Mouse (Mus musculus) neural tube, embryonic 14.5 days (tissue): Measurements from ENCODE around the gene Krtap3-3. TPM values are rescaled to one million over a fixed set of nuclear protein-coding genes. Genes with fewer than 3 reads are reported as not detected.

Experiments
- ATAC-seq: fragments of 200-750 bp; cut with Nextera tagmentation; 2 replicates; pipeline ENCODE4 v1.8.0; 2017; ENCODE audit warnings: low read depth, mild to moderate bottlenecking, moderate TSS enrichment, moderate library complexity
- H3K27ac ChIP-seq: fragments of 300-500 bp; sonication (generic); 2 replicates; pipeline ENCODE4 v1.5.1; 2014; ENCODE audit warnings: low read depth, mild to moderate bottlenecking, control low read depth, low read length, moderate library complexity, mixed read lengths
- H3K27me3 ChIP-seq: fragments of 300-500 bp; sonication (generic); 2 replicates; pipeline ENCODE4 v1.6.1; 2014; ENCODE audit warnings: low read length; ENCODE audit not compliant: control insufficient read depth, insufficient read depth
- H3K36me3 ChIP-seq: fragments of 300-500 bp; sonication (generic); 2 replicates; pipeline ENCODE4 v1.6.1; 2014; ENCODE audit warnings: low read length, mixed read lengths; ENCODE audit not compliant: control insufficient read depth, insufficient read depth
- H3K4me1 ChIP-seq: fragments of 300-500 bp; sonication (generic); 2 replicates; pipeline ENCODE4 v1.6.1; 2014; ENCODE audit warnings: low read length; ENCODE audit not compliant: control insufficient read depth, insufficient read depth
- H3K4me2 ChIP-seq: fragments of 300-500 bp; sonication (generic); 2 replicates; pipeline ENCODE4 v1.6.1; 2014; ENCODE audit warnings: mild to moderate bottlenecking, low read depth, low read length, control low read depth
- H3K4me3 ChIP-seq: fragments of 300-500 bp; sonication (generic); 2 replicates; pipeline ENCODE4 v1.5.1; 2014; ENCODE audit warnings: low read depth, low read length, control low read depth, mixed read lengths
- H3K9ac ChIP-seq: fragments of 300-500 bp; sonication (generic); replicated peaks from 2 replicates; pipeline ENCODE4 v1.6.1; 2014; ENCODE audit warnings: low read depth, mild to moderate bottlenecking, control low read depth, low read length, mixed read lengths
- H3K9me3 ChIP-seq: fragments of 300-500 bp; sonication (generic); 2 replicates; pipeline ENCODE4 v1.6.1; 2016; ENCODE audit warnings: low read length; ENCODE audit not compliant: control insufficient read depth
- WGBS: fragments of 180-500 bp; shearing (Covaris S2); extraction: QIAGEN DNeasy Blood & Tissue Kit; methylation state at CpG from one replicate; pipeline ENCODE4 v1.1.7; 2014; 5-methylcytosine and 5-hydroxymethylcytosine counted together
- polyA plus RNA-seq: library from polyadenylated mRNA; unstranded; fragments of >200 nt; fragmentation: Nextera tagmentation; extraction: Ambion mirVana; gene quantifications from 2 replicates; pipeline ENCODE4 v1.2.1, GENCODE M21; 2014

The Krtap3-3 gene
- polyA plus RNA-seq, 1 experiment from 2014 or later: not detected

DNA sequence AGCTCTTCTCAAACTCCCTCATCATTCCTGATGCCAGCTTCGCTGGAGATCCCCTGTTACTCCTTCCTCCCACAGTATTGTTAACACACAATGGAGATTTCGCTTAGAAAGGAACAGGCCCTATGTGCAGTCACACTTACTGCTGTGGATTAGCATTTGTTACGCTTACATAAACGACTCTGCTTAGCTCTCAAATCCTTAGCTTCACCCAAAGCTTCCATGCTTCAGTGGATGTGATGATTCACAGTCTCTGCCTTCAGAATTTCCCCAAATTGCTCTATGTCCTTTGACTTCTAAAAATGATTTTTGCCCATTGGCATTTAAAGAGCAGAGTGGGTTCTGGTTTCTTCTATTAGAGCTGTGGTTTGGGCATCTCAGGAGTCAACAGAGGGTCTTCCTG lies 22.5 kb upstream of the Krtap3-3 start:
- no peak overlapping the region for H3K9ac ChIP-seq
- no peaks in the 10 kb centered on the region for H3K9me3 ChIP-seq
- H3K27me3 ChIP-seq: no peaks in the 10 kb centered on the region
- H3K4me2 ChIP-seq: no peak overlapping the region
- no peaks in the 10 kb centered on the region for H3K4me1 ChIP-seq
- H3K27ac ChIP-seq: no peak overlapping the region
- no peak overlapping the region for H3K4me3 ChIP-seq
- WGBS: 47% methylated on average over 4 of the region's 4 CpGs
- ATAC-seq: no peak
- H3K36me3 ChIP-seq: no peaks in the 10 kb centered on the region

DNA sequence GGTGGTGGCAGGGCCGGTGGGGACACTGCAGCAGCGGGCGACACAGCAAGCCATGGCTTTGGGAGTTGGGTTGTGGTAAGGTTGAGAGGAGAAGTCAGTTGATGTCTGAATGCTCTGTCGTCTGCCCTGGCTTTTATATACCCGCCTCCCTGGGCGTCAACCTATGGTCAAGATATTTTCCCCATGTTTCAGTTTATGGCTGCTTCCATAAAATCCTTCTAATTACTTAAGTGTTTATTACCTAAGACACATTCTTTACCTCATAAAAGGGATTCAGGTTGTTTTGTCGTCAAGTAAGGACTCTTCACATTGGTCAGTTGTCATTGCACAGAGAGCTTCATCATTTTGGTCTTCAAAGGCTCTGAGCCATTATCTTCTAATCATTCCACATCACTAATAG lies 15.9 kb upstream of the Krtap3-3 start, which contains the start of gene Krtap3-1:
Gene Krtap3-1 (minus strand): TSS at position 101 of the 400 bp plus-strand sequence.
- Histone ChIP-seq H3K27ac (no peak within 1 kb of the TSS), H3K4me2 (no peak within 1 kb of the TSS), H3K27me3 (no peaks in the 10 kb centered on the region), H3K4me1 (no peaks in the 10 kb centered on the region), H3K9me3 (no peaks in the 10 kb centered on the region), H3K36me3 (no peaks in the 10 kb centered on the region), H3K4me3 (no peak within 1 kb of the TSS), H3K9ac (no peak within 1 kb of the TSS)
- WGBS: 57% methylated on average over 7 of the region's 7 CpGs
- no peak for ATAC-seq

DNA sequence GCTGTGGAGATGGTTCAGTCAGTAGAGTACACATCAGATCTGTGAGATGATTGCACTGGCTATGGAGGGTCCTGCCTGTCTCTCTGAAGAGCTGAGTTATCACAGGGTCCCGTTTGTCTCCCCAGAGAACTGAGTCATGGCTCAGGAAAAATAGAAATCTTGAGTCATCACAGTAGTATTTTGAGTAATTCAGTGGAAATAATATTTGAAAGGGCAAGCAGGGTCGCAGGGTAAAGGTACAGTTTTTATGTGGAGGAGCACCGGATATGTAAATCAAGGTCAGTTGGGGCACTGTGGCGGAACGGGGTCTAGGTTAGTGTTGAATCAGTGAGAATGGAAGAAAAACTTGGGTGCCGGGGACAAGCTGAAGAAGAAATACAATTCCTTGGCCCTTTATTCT lies 11.9 kb upstream of the Krtap3-3 start:
- Histone ChIP-seq H3K27me3 (no peaks in the 10 kb centered on the region), H3K4me2 (no peak overlapping the region), H3K9me3 (no peaks in the 10 kb centered on the region), H3K27ac (no peak overlapping the region), H3K36me3 (no peaks in the 10 kb centered on the region), H3K4me1 (no peaks in the 10 kb centered on the region), H3K4me3 (no peak overlapping the region), H3K9ac (no peak overlapping the region)
- no peak for ATAC-seq
- WGBS: 84% methylated on average over 6 of the region's 6 CpGs

DNA sequence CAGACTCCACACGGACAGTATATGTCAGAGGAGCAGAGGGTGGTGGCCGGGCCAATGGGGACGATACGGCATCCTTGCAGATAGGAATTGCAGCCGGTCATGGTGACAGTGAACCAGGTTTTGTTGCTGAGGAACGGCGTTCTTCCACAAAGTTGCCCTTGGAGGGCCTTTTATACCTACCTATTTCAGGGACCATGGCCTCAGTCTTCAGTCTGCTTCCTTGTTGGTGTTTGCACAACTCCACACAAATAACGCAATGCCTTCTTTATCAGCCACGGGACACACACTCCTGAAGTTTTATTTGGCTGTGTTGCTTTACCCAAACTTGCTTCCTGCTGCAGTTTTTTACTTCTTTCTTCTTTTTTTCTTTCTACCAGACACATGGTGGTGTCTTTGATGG lies 8.7 kb upstream of the Krtap3-3 start, which contains the start of gene Gm11939:
Gene Gm11939 (minus strand): TSS at position 101 of the 400 bp plus-strand sequence.
- no peaks in the 10 kb centered on the region for H3K27me3 ChIP-seq
- H3K36me3 ChIP-seq: no peaks in the 10 kb centered on the region
- no peak for ATAC-seq
- no peak within 1 kb of the TSS for H3K9ac ChIP-seq
- H3K9me3 ChIP-seq: no peaks in the 10 kb centered on the region
- WGBS: 93% methylated on average over 9 of the region's 9 CpGs
- H3K4me3 ChIP-seq: no peak within 1 kb of the TSS
- no peak within 1 kb of the TSS for H3K27ac ChIP-seq
- H3K4me2 ChIP-seq: no peak within 1 kb of the TSS
- no peaks in the 10 kb centered on the region for H3K4me1 ChIP-seq

DNA sequence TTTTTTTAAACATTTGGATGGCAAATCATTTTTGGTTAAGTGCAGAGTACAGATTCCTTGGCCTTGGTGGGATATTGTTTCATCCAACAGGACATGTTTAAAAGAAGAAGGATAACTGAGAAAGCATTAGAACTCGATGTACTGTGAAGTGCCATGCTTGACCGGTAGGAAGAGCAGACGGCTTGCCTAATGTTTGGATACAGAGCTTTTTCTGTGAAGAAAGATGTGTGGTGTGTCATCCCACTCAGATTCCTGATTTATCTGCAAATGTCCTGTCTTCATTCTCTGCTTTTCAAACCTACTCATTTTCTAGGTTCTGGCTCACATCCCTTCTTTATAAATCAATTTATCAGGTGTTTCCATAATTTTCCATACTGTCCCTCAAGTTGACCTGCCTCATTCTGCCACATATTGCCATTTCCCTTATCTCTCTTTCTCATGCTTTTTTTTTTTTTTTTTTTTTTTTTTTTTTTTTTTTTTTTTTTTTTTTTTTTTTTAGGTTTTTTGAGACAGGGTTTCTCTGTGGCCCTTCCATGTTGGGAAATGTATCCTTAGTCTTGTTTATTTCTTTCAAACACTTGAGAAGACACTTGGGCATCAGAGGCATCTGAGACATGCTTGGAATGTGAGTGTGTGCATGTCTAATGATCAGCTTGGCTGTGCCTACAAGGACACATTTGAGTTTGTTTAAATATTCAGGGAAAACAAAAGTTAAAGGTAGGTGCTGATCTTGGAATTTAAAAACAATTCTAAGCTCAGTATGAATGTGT lies 7.5 kb upstream of the Krtap3-3 start:
- H3K27ac ChIP-seq: no peak overlapping the region
- no peak for ATAC-seq
- H3K27me3 ChIP-seq: no peaks in the 10 kb centered on the region
- no peaks in the 10 kb centered on the region for H3K9me3 ChIP-seq
- no peak overlapping the region for H3K4me3 ChIP-seq
- H3K4me1 ChIP-seq: no peaks in the 10 kb centered on the region
- 84% methylated on average over 3 of the region's 3 CpGs for WGBS
- no peak overlapping the region for H3K4me2 ChIP-seq
- no peak overlapping the region for H3K9ac ChIP-seq
- no peaks in the 10 kb centered on the region for H3K36me3 ChIP-seq

DNA sequence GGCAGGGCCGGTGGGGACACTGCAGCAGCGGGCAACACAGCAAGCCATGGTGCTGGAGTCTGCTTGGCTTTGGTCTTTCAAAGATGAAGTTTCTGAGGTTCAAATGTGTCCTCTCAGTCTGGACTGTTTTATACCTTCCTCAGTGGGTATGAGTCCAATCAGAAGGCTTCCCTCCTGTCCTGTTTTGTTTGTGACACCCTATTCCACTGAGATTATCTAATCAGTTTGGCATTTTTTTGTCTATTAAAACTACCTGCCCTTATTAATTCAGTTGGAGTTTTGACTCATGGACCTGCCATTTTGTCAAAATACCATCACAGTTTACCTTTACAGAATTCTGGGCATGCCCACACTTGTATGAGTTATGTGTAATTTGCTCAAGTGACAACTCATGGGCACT lies 6.1 kb upstream of the Krtap3-3 start, which contains the start of gene Krtap3-2:
Gene Krtap3-2 (minus strand): TSS at position 101 of the 400 bp plus-strand sequence.
- Histone ChIP-seq H3K27ac (no peak within 1 kb of the TSS), H3K4me1 (no peaks in the 10 kb centered on the region), H3K36me3 (no peaks in the 10 kb centered on the region), H3K4me2 (no peak within 1 kb of the TSS), H3K9ac (no peak within 1 kb of the TSS), H3K27me3 (no peaks in the 10 kb centered on the region), H3K9me3 (no peaks in the 10 kb centered on the region), H3K4me3 (no peak within 1 kb of the TSS)
- ATAC-seq: no peak
- WGBS: 94% methylated on average over 2 of the region's 2 CpGs

DNA sequence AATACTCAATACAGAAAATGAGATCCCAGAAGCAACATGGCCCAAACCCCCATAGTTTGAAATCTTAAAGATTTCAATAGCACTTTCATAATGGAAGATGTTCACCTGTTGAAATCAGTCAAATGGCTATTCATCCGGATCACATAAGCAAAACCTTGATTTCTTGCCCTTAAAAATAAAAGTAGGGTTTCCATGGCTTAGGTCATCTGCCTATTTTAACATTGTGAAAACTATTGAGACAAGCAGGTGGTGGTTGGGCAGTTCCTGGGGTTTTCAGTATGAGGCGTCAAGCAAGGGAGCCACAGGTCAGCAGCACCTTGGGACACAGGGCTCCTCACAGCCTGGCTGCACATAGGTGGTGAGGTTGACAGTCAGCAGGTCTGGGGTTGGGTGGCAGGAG lies 5.5 kb upstream of the Krtap3-3 start:
- Histone ChIP-seq H3K27me3 (no peaks in the 10 kb centered on the region), H3K4me2 (no peak overlapping the region), H3K9me3 (no peaks in the 10 kb centered on the region), H3K4me1 (no peaks in the 10 kb centered on the region), H3K27ac (no peak overlapping the region), H3K9ac (no peak overlapping the region), H3K4me3 (no peak overlapping the region), H3K36me3 (no peaks in the 10 kb centered on the region)
- 96% methylated on average over 2 of the region's 2 CpGs for WGBS
- ATAC-seq: no peak

DNA sequence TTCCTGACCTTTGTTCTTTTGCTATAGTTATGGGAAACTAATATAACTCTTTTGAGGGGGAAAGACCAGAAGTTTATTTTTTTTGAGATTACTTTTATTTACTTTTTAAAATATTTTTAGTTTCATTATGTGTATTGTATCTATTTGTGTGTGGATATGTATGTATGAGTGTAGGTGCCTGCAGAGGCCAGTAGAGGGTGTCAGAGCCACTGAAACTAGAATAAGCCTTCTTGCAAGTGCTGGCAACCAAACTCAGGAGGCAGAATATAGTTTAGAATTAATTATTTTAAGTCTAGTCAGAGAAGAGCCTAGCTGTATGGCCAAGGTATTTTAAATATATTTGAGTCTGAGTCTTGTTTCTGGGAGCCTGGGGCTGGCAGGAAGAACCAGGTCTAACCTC lies 2.8 kb downstream of the Krtap3-3 start:
- Histone ChIP-seq H3K36me3 (no peaks in the 10 kb centered on the region), H3K9me3 (no peaks in the 10 kb centered on the region), H3K9ac (no peak overlapping the region), H3K27me3 (no peaks in the 10 kb centered on the region), H3K4me2 (no peak overlapping the region), H3K27ac (no peak overlapping the region), H3K4me1 (no peaks in the 10 kb centered on the region), H3K4me3 (no peak overlapping the region)
- ATAC-seq: no peak

DNA sequence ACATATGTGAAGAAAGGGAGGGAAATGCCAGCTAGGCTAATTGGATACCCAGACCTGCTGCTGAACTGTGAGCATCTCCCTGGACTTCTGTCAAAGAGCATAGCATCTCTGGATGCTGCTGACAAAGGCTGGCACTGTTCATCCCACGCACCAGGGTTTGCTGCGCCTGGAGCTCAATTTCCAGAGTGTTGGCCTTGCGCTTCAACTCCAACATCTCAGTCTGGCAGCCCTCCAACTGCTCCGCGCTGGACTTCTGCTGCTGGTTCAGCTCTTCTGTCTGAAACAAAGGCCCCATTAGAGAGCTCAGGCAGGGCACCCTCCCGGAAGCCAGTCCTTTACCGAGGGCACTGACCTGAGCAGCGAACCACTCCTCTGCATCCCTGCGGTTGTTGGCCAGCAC lies 10.9 kb downstream of the Krtap3-3 start:
- no peak for ATAC-seq
- Histone ChIP-seq H3K27ac (no peak overlapping the region), H3K4me2 (no peak overlapping the region), H3K9me3 (no peaks in the 10 kb centered on the region), H3K4me1 (no peaks in the 10 kb centered on the region), H3K36me3 (no peaks in the 10 kb centered on the region), H3K4me3 (no peak overlapping the region), H3K9ac (no peak overlapping the region), H3K27me3 (no peaks in the 10 kb centered on the region)
- WGBS: 57% methylated on average over 9 of the region's 9 CpGs
